Mouse (Mus musculus) mature B cell (primary cell): ENCODE data around the gene Thrap3.
"Not testable (repeated sequence)": the region's sequence is repeated elsewhere in the genome, so short reads cannot be mapped to it uniquely, and the experiment has no call there.

Experiments
- in situ Hi-C: fragments of 300-500 bp; cut with MboI; formaldehyde crosslinking; loops from 2 replicates; pipeline ENCODE4 v1.14.3; 2019

Thrap3 gene

DNA sequence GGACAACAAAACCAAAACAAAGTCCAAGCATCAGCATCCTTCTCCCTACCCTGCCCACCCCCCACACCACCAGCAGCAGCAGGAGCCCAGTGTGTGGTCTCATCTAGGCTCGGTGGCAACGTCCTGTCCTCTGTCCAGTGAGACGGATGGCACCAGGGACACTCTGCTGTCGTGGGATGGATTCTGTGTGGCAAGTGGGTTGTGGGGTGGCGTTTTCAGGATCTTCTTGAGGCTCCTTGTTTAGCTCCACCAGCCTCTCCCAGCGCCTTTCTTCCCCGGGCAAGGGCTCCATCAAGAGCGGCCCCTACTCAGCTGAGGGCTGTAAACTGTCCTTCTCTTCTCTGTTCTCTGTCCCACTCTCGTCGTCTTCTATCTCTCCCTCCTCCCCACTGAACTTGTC, 37.5 kb downstream of the Thrap3 start:
- in situ Hi-C loops: not testable (repeated sequence)

DNA sequence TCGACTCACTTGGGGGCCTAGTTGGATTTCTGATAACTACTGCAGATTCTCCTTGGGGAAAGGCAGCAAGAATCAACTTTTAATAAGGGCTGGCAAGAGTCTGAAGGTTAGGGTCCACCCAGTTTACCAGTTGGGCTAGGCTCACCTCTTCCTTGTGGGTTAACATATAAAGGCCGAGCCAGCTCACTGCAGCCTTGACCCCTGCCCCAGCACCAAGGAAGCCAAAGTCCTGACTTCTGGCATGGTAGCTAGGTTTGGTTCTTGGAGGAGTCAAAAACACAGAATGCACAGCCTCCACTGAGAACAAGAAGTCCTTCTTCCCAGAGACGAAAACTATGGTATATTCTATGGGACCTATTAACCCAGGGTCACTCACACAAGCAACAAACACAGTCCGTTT, 38.9 kb downstream of the Thrap3 start:
- in situ Hi-C loops: no loop called here

DNA sequence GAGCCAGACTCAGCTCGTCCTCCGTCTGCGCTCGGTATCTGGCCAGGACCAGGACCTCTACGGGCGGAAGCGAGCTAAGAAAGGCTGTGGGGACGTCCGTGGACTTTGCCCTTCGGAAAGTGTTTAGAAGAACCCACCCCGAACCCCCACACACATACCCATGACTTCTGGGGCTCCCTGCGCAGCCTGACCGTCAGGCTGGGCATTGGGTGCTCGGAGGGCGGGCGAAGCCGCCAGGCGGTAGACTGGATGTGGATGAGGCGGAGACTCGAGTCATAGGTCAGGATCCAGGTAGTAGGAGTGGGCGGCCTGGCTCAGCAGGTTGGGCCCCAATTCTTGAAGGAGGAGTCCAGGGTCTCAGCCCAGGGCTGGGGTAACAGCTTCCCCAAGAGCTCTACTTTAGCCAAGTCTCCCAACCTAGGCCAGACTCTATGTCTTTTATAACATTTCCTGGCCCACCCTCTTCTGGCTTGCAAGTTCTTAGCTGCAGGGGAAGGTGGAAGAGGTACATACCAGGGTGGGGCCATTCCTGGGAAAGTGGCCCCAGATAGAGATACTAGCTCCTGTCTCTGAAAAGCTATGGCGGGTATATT, 39.4 kb downstream of the Thrap3 start, which contains the start of gene Sh3d21:
Gene Sh3d21, minus strand, starts transcription at position 425 of the 593 bp plus-strand sequence.
- in situ Hi-C loops: no loop called here

DNA sequence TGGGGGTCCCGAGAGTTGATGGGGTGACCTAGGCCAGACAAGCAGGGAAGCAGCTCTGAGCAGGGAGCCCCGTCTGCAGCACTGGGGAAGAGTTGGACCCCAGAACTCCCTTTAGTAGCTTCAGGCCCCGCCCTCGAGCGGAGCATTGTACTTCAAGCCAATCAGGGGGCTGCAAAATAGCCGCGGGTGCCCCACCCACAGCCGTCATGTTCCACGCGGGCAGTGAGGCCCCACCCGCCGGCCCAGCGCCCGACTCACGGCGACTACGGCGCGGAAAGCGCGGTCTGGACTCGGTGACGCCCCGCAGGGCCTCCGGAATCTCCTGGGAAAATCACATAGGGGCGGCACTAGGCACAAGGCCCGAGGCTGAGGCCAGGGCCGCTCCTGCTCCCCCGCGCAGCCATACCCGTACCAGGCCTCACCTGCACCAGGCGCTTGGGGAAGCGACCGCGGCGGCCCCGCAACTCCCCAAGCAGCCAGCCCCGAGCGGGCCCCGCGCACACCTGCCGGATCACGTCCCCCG, 40.0 kb downstream of the Thrap3 start:
- in situ Hi-C loops: no loop called here

DNA sequence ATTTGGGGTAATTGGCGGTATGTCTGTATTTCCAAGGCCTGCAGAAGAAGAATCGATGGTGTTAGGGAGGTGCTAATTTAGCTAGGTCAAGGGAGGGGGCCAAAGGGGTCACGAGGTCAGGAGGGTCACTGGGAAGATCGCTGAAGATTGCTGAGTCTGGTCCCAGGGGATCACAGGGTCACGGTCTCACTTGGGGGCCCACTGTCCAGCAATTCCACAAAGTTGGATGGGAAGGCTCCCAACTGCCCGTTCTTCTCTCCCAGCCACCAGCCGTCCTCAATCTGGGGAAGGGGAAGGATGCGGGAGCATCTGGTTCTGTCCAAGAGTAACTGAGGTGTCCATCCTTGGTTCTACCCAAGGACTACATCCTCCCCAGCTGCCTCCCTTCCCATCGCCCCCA, 40.6 kb downstream of the Thrap3 start:
- in situ Hi-C loops: no loop called here

DNA sequence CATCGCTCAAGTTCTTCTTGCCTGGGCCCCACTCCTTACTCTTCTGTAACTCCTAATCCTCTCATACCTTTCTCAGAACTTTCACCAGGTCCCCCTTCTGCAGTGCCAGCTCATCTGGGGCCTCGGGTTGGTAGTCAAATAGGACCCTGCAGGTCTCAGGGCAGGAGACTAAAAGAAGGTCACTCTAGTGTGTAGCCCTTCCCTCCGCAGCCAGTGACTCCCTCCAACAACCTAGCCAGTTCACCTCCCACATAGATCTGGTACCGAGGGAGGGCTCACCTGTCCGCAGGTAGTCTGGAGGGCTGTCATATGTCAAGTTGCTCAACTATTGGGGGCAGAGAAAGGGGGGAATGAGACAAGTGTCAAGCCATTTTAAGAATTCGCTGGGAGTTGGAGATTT, 41.1 kb downstream of the Thrap3 start:
- in situ Hi-C loops: no loop called here

DNA sequence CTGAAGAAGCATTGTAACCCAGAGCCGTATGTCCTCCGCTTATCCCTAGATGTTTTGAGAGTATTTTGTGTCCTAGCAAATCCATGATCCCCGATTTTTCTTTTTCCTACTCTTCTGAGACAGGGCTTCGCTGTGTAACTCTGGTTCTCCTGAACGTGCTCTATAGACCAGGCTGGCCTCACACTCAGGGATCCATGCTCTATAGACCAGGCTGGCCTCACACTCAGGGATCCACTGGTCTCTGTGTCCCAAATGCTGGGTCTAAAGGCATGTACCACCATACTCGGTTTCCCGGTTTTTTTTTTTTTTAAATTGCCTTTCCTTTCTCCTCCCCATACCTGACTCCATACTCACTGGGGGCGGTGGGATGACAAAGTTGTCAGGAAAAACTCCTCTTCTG, 41.6 kb downstream of the Thrap3 start:
- in situ Hi-C loops: no loop called here

DNA sequence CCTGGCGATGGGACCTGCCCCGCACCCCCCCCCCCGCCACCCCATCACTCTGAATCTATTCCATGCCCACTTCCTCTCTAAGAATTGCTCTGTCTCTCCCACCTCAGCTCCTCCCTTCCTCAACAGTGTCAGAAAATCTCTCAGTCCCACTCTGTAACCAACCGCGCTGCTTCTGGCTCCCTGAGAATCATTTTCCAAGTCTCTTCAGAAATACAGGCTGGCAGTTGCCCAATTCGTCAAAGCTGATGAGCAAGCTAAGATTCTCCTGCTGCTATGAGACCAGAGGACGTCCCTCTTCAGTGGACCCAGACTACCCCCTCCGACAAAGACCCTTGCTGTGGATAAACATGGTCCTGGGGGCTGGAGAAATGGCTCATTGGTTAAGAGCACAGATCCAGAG, 43.1 kb downstream of the Thrap3 start:
- in situ Hi-C loops: no loop called here

DNA sequence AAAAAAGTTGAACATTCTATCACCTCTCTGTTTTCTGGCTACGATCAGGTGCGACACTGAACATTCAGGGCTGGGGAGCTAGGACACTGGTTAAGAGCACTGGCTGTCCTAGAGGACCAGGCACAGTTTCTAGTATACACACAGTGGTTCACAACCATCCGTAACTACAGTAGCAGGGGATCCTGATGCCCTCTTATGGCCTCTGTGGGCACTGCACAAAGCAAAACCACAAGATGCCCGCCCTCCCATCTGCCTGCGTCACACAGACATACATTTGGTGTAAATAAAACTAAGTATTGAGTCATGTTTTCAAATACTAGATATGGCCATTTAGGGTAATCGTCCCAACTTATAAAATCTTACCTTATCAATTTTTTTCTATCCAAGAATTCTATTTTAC, 45.0 kb downstream of the Thrap3 start:
- in situ Hi-C loops: no loop called here

DNA sequence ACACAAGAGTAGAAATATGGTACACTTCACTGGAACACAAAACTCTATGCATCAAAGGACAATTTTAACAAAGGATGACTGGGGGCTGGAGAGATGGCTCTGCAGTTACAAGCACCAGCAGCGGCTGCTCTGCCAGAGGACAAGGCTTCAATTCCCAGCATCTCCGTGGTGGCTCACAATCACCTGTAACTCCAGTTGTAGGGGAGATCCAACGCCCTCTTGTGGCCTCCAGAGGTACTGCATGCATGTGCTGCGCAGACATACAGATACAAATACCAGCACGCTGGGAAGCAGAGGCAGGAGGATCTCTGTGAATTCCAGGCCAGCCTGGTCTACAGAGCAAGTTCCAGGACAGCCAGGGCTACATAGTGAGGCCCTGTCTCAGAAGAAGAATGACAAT, 45.9 kb downstream of the Thrap3 start:
- in situ Hi-C loops: no loop called here

DNA sequence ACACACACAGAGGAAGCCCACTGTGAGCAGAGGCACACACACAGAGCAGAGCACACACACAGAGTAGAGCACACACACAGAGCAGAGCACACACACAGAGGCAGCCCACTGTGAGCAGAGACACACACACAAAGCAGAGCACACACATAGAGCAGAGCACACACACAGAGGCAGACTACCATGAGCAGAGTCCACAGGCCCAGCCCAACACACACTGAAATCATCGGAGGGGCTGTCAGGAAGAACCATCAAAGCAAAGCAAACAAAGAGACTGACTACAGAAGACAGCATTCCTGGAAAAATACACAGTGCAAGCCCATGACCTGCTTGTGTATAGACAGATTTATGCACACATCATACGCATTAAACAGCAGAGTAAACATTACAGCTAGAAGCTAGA, 46.7 kb downstream of the Thrap3 start:
- in situ Hi-C loops: no loop called here

DNA sequence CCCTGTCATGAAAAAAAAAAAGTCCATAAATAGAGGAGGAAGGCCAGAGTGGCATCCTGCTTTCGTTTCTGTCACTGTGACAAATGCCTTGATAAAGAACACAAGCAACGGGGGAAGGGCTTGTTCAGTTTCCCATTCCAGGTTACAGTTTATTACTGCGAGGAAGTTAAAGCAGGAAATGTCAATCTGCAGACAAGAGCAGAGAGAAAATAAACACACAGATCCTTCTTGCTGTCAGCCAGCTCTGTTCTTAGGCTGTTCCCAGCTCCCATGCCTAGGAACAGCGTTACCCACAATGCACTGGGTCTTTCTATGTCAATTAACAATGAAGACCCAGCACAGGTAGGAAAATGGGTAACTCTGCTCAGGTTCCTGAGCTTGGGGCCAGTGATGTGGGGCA, 47.4 kb downstream of the Thrap3 start:
- in situ Hi-C loops: no loop called here

DNA sequence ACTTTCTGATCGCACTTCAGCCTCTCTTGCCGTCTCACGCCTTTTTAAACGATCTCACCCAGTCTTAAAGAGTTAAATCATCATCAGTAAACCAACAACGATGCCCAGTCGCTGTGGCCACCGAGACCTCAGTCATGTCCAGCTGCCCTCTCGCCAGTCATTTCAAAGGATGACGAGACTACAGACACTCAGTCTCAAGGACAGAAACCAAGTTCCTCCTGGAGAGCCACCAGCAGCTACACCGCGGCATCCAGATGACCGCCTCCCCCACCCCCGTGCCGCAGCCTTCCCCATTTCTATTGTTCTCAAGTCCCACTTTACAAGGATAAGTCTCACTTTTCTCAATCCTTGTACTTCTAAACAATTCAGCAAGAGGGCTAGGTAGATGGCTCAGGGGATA, 49.7 kb downstream of the Thrap3 start:
- in situ Hi-C loops: no loop called here

DNA sequence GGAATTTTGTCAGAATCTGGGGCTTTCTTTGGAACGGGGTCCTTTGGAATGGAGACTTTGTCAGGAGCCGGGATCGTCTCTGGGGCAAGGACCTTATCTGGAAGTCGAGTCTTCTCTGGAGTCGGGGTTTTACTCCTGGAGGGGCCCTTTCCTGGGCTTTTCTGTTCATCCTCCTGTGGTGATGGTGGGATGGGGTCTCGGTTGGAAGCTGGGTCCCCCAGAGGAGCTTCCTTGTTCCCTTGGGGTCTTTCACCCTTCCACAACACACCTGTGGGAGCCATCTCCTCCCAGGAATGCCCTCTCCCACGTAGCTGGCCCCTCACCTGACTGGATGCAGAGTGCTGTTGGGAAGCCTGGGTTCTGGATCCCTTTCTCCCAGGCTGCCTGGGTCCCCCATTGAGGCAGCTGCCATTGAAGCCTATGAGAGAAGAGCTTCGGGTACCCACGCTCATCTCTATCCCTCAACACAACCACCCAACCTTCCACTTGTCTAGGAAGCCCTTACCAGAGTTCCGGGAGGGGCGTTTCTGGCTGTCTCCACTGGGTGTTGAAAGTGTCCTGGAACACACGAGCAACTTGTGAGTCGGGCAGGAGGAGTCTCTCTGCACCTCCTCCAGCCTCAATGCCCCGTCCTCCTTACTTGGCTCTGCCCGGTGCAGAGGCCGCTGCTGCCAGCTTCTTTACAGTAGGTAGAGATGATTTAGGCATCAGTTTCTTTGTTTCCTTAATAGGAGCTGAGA, 50.7 kb downstream of the Thrap3 start:
- in situ Hi-C loops: no loop called here

DNA sequence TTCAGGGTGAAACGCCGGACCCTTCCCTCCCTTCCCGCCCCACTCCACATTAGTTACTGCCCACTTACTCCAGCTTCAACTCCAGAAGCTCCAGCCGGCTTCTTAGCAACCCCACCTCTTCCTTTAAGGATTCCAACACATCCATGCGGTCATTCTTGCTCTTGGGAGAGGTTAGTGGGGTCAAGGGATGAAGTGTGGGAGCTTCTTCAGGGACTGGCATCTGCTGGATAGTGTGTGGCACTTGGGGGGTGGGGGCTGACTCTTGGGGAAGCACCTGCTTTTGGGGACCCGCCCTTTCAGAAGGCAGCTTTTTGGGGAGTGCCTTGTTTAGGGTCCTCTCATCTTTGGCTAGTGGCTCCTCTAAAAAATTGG, 51.6 kb downstream of the Thrap3 start:
- in situ Hi-C loops: no loop called here

DNA sequence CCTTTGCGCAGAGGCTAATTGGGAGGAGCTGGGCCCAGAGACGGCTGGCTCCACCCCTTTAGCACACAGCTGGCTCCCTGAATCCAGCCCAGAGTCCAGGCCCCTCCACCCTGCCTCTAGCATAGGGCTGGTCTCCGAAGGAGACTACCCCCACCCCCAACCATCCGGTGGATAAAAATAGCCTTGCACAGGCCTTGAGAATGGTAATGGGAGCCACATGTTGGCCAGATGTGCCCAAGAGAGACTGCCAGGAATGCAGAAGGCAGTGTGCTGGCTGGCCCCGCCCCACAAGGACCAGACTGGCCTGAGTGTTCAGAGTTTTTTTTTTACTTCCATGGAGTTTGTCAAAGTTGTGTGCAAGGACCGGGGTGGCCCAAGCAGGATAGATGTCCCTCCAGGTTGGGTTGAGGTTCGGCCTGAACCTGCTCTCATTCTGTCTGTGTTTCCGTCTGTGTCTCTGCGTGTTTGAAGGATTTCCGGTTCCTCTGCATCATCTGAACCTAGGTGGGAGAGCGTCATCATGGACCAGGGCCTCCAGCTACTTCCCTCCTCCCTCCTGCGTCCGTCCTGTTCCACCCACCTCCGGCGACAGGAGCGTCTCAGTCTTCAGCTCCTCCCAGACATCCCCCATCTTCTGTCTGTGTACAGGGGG, 52.1 kb downstream of the Thrap3 start:
- in situ Hi-C loops: no loop called here

DNA sequence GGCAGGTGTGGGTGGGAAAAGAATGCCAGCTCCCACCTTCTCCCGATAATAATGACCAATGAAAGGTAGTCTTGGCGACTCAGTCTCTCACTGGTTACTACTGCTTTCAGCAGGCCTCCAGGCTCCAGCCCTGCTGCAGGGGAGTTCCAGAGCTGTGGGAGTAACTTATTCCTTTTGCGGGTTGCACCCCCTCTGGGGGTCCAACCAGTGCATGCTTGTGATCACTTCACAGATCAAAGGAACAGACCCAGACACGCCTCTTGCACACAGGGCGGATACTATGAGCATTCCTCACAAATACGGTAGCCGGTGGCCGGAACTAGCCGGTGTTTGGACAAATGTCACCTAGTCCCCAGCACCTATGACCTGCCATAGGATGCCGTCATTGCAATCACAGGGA, 52.8 kb downstream of the Thrap3 start:
- in situ Hi-C loops: no loop called here

DNA sequence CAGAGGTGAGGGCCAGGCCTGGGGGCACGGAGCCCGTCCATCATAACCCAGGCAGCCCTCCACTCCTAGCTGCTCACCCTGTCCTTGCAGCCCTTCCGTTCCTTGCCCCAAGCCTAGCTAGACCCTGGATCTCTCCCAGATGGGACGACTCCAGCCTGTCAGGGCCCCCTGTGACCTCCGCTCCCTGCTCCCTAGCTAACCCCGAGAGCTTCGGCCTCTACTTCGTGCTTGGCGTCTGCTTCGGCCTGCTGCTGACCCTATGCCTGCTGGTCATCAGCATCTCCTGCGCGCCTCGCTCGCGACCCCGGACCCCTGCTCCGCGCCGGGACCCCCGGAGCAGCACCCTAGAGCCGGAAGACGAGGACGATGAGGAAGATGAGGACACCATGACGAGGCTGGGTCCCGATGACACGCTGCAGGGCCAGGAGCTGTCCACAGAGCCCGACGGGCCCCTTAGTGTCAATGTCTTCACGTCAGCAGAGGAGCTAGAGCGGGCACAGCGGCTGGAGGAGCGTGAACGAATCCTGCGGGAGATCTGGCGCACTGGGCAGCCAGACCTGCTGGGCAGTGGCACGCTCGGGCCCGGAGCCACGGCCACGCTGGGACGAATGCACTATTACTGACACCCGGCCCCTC, 53.4 kb downstream of the Thrap3 start:
- in situ Hi-C loops: no loop called here

DNA sequence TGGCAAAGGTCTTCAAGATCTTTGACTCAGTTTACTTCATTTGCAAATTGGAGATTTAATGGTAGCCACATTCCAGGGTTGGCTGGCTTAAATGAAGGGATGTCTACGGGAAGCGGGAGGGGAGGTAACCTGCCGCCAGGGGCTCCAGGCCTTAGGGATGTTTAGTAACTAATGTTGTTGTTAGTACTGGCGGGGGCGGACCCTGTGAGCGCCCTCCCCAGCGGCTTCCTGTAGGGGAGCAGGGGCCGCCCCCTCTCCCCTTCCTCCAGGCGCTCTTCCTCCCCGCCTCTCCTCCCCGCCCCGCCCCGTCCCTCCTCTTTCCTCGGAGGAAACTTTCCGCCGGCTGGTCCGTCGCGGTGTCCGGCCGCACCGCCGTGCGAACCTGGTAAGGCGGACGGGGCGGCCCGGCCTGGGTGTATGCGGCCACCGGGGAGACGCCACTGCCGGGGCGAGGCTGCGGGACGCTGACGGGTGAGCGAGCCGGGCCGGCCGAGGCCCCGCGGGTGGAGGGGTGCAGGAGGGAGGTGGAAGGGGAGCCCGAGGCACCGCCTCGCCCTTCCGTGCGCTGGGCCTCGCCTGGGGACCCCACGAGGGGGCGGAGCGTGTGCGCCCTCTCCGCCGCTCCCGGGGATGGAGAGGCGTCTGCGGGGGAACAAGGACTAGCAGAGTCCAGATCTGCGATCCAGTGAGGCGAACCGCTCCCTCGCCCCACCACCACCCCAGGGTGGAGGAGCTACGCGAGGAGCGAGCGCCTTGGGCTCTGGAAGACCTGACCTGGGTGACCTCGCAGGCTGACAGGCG, 54.2 kb downstream of the Thrap3 start:
- in situ Hi-C loops: no loop called here

DNA sequence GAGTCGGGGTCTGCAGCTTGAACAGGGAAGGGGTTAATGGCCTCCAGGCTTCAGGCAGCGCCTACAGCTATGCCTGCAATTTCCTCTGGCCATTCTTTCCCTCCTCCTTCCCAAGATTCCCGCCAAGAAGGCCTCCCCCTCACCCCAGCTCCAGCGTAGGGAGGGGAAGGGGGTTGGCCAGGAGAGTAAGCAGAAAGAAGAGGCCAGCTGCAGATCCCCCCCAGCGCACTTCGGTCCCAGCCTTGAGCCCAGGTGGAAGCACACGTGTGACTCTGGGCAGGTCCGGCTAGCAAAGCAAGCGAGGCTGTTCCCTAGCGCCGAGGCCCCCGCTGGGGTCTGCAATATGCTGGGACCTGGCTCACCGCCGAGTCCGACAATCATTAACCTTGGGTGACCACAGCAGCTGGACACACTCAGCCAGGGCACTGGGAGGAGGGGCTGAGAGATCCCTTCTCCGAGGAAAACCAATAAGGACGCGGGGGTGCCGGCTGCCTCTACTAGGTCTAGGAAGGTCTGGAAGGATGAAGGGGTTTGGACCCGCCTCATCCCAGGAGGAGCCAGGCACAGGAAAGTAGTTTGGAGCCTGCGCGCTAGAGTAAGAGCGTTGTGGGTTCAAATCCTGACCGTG, 54.9 kb downstream of the Thrap3 start, which contains the start of gene Eva1b:
Gene Eva1b, plus strand, starts transcription at position 212 of the 628 bp plus-strand sequence.
- in situ Hi-C loops: no loop called here

DNA sequence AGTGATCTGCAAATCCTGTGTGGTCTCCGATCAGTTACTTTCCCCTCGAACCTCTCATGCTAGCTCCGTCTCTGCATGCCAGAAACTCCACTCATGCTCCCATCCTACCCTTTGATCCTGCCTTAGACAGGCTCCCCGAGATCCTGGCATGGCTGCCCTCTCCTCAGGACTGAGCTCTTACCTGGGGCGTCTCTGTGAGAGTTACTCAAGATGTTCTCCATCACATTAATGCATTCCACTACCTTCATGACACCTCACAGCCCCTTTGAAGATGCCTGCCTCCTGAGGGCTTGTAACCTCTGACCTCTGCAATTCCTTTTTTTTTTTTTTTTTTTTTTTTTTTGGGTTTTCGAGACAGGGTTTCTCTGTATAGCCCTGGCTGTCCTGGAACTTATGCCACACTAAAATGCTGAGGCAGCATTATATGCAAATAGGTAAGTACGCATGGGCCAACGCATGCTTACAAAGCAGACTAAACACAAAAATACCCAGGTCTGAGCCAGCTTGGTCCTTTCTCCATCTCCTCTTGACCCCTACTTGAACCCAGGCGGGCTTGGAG, 55.5 kb downstream of the Thrap3 start:
- in situ Hi-C loops: no loop called here
